Mouse (Mus musculus): ENCODE measurements at regions not wholly inside any gene's neighbourhood (a gene's known extent, or its start where the extent isn't known, plus 50 kb on each side); places are given as distances from the start of the nearest gene placed in this dataset.

DNA sequence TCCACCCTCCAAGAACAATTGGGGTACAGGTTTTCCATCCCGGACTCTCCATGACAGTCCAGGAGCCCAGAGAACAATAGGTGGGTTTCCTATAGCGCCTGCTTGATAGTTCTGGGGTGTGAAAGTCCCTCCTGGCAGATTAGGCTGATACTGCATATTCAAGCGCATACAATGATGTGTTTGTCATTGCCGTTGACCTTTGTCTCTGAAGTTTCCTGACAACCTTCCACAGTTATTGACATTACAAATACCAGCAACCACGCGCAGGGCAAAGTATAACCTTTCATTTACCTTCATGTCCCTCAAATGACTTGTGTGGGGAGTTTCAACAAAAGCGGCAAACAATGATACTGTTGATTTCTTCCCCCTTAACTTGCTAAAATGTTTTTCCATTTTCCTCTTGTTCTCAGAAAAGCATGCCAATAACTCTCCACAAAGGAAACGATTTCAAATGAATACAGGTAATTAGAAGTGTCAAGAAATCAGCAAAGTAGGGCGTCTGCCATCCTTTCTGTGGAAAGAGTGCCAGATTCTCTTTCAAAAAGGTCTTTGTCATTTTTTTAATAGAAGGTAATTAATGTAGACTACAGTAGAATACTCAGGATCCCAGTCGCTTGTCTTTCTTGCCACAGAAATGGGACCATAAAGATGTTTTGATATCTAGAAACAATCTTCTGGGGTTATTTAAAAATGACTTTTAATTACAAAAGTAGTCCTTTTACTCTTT, 60.9 kb upstream of the BC052040 start:
- DNase-seq: no peak

GRCm38 (mm10) chr2:115529878-115530277, 51.6 kb upstream of the BC052040 start:
- no peak for DNase-seq
